8 mouse cellular contexts compared by ENCODE assay signal in genomic region chr13:106894284-106894683, GRCm38 (mm10). TPM values are rescaled to one million over a fixed set of nuclear protein-coding genes. Genes with fewer than 3 reads are reported as not detected.
DNase-seq lines count a peak whose midpoint lies in the region; ATAC-seq and TF ChIP-seq lines count a peak whose summit lies in the region.

No protein-coding gene starts in this region.

- H3K9me3 ChIP-seq in lung, embryonic 14.5 days (ENCODE audit: low read depth, low read length), result no peaks in the 10 kb centered on the region
- H3K9me3 ChIP-seq in intestine, embryonic 16.5 days (ENCODE audit: control insufficient read depth, low read length), result no peaks in the 10 kb centered on the region

- H3K4me1 ChIP-seq in lung, embryonic 14.5 days (ENCODE audit: insufficient read depth), result no peaks in the 10 kb centered on the region
- H3K4me1 ChIP-seq in intestine, embryonic 16.5 days (ENCODE audit: control insufficient read depth, insufficient read depth, low read length), result no peaks in the 10 kb centered on the region

- DNase-seq in cerebellum, postnatal 10 days, result peak; percentile 22
- DNase-seq in cerebellum, adult 8-10 months, result no peak
- peak; percentile 10 for DNase-seq in lung, embryonic 14.5 days
- DNase-seq in lung, postnatal 36 days, result no peak
- DNase-seq in lung, postnatal 14 days, result peak; percentile 25

- TF ChIP-seq CTCF in lung, embryonic 14.5 days (IDR thresholded peaks at IDR 0.05; ENCODE audit: low read depth), result peak; percentile 41; the same call in 1 of the 2 replicates

- H3K9ac ChIP-seq in lung, embryonic 14.5 days, result no peak overlapping the region
- no peak overlapping the region for H3K9ac ChIP-seq in intestine, embryonic 16.5 days (ENCODE audit: low read depth, low read length)

- H3K27ac ChIP-seq in lung, embryonic 14.5 days (ENCODE audit: low read depth), result no peak overlapping the region
- no peak overlapping the region for H3K27ac ChIP-seq in intestine, embryonic 16.5 days (ENCODE audit: low read length)

- H3K27me3 ChIP-seq in lung, embryonic 14.5 days (ENCODE audit: insufficient read depth, low read length), result no peaks in the 10 kb centered on the region
- no peaks in the 10 kb centered on the region for H3K27me3 ChIP-seq in intestine, embryonic 16.5 days (replicated peaks; ENCODE audit: control insufficient read depth, insufficient read depth, low read length)

- ATAC-seq in lung, embryonic 14.5 days (ENCODE audit: insufficient read depth), result no peak
- ATAC-seq in activated CD4-positive, CD25-positive, alpha-beta regulatory T cell, adult 4 months, result peak; percentile 54
- ATAC-seq in frontal cortex, adult (ENCODE audit: low TSS enrichment), result no peak
- no peak for ATAC-seq in intestine, embryonic 16.5 days

- no peak overlapping the region for H3K4me2 ChIP-seq in lung, embryonic 14.5 days
- H3K4me2 ChIP-seq in intestine, embryonic 16.5 days (ENCODE audit: low read depth, low read length), result no peak overlapping the region

- H3K4me3 ChIP-seq in lung, embryonic 14.5 days (ENCODE audit: low read depth, low read length), result no peak overlapping the region
- no peak overlapping the region for H3K4me3 ChIP-seq in intestine, embryonic 16.5 days (ENCODE audit: low read length)

- peaks cover 44% of the 10 kb centered on the region for H3K36me3 ChIP-seq in lung, embryonic 14.5 days (ENCODE audit: insufficient read depth)
- peaks cover 5% of the 10 kb centered on the region; the same call in 1 of the 2 replicates for H3K36me3 ChIP-seq in intestine, embryonic 16.5 days (ENCODE audit: control insufficient read depth, insufficient read depth, low read length)

- WGBS in lung, embryonic 14.5 days, result 93% methylated on average over 2 of the region's 2 CpGs
- 94% methylated on average over 2 of the region's 2 CpGs for WGBS in intestine, embryonic 16.5 days

RNA-seq across cellular contexts. Expression of gene Ipo11, which starts 42.5 kb away (rescaled TPM):
- 69.5 and 73.4 TPM in 2 replicates for polyA plus RNA-seq in lung, embryonic 14.5 days (2014; fragmentation: Nextera tagmentation; extraction: Ambion mirVana)
- polyA plus RNA-seq in activated CD4-positive, CD25-positive, alpha-beta regulatory T cell, adult 4 months (2017; shearing (Covaris generic)), result 10 to 100 TPM; 24.2 to 36.6 TPM
- polyA plus RNA-seq in intestine, embryonic 16.5 days (2015; fragmentation: Nextera tagmentation; extraction: Ambion mirVana), result 37.4 and 39.3 TPM in 2 replicates

RNA-seq across cellular contexts. Expression of gene Dimt1, which starts 52.6 kb away (rescaled TPM):
- polyA plus RNA-seq in lung, embryonic 14.5 days (2014; fragmentation: Nextera tagmentation; extraction: Ambion mirVana), result 48.3 and 56.9 TPM in 2 replicates
- 10 to 100 TPM; 25.5 to 34.2 TPM for polyA plus RNA-seq in activated CD4-positive, CD25-positive, alpha-beta regulatory T cell, adult 4 months (2017; shearing (Covaris generic))
- 26.4 and 30.1 TPM in 2 replicates for polyA plus RNA-seq in intestine, embryonic 16.5 days (2015; fragmentation: Nextera tagmentation; extraction: Ambion mirVana)

Comparison
In these comparisons a context has a peak if more than half of its experiments do, and no peak if none do; other contexts are left out.
1. DNase-seq: peak in cerebellum, postnatal 10 days (2 of 2), lung, embryonic 14.5 days (single experiment) and lung, postnatal 14 days (single experiment); none in cerebellum, adult 8-10 months (single experiment) and lung, postnatal 36 days (single experiment).